Mouse (Mus musculus) ES-E14 (cell line): Measurements from ENCODE around the gene Pkmyt1. TPM values are rescaled to one million over a fixed set of nuclear protein-coding genes. Genes with fewer than 3 reads are reported as not detected.

ENCODE experiments used
- DNase-seq: peaks from one replicate; pipeline ENCODE4 v3.0.0-alpha.2; 2013; ENCODE audit warnings: low read depth, low spot score
- H3K27ac ChIP-seq: 2 replicates; pipeline ENCODE4 v1.5.1; 2012; ENCODE audit warnings: low read depth, mild to moderate bottlenecking, low read length, moderate library complexity, mixed read lengths; ENCODE audit not compliant: poor library complexity, insufficient read depth, severe bottlenecking
- H3K36me3 ChIP-seq: 2 replicates; pipeline ENCODE4 v1.6.1; 2012; ENCODE audit warnings: mild to moderate bottlenecking, low read length, moderate library complexity, mixed read lengths; ENCODE audit not compliant: control insufficient read depth, poor library complexity, insufficient read depth, severe bottlenecking
- H3K4me1 ChIP-seq, 2 experiments: fragments of 150-350 bp in 1 of 2; sonication (generic) in 1 of 2; 2 replicates each; pipeline ENCODE4 v1.6.1; 2012; ENCODE audit warnings: low read length in 2 of 2, mild to moderate bottlenecking in 1 of 2, mixed read lengths in 1 of 2; ENCODE audit not compliant: control insufficient read depth in 2 of 2, insufficient read depth in 2 of 2, poor library complexity in 1 of 2
- H3K4me3 ChIP-seq, 2 experiments: fragments of 150-350 bp in 1 of 2; sonication (generic) in 1 of 2; 2 replicates each; pipeline ENCODE4 v1.5.1; 2012; ENCODE audit warnings: low read length in 2 of 2, low read depth in 1 of 2, mild to moderate bottlenecking in 1 of 2, mixed read lengths in 1 of 2; ENCODE audit not compliant: insufficient read depth in 1 of 2, poor library complexity in 1 of 2, severe bottlenecking in 1 of 2
- H3K9ac ChIP-seq: 2 replicates; pipeline ENCODE4 v1.6.1; 2012; ENCODE audit warnings: low read depth, mild to moderate bottlenecking, low read length, mixed read lengths; ENCODE audit not compliant: poor library complexity, insufficient read depth, severe bottlenecking
- H3K9me3 ChIP-seq: fragments of 150-350 bp; sonication (generic); 2 replicates; pipeline ENCODE4 v1.6.1; 2012; ENCODE audit warnings: low read depth, mild to moderate bottlenecking, low read length; ENCODE audit not compliant: control insufficient read depth, insufficient read depth
- CHD2 ChIP-seq: IDR thresholded peaks from 2 replicates; pipeline ENCODE4 v1.6.1; 2014; ENCODE audit warnings: mild to moderate bottlenecking, low read depth, low read length, inconsistent platforms
- HCFC1 ChIP-seq: IDR thresholded peaks from 2 replicates; pipeline ENCODE4 v1.6.1; 2012; ENCODE audit warnings: low read length, inconsistent platforms, borderline replicate concordance; ENCODE audit not compliant: insufficient read depth
- MAFK ChIP-seq: IDR thresholded peaks from 2 replicates; pipeline ENCODE4 v1.6.1; 2014; ENCODE audit warnings: mild to moderate bottlenecking, low read depth, low read length, inconsistent platforms; ENCODE audit not compliant: insufficient read depth
- ZC3H11A ChIP-seq: IDR thresholded peaks from 2 replicates; pipeline ENCODE4 v1.6.1; 2012; ENCODE audit warnings: low read depth, mild to moderate bottlenecking, inconsistent platforms, low read length, borderline replicate concordance
- ZNF384 ChIP-seq: IDR thresholded peaks from 2 replicates; pipeline ENCODE4 v1.6.1; 2012; ENCODE audit warnings: low read depth, low read length, inconsistent platforms
- in situ Hi-C, 2 experiments: fragments of 600-800 bp; cut with MboI; formaldehyde crosslinking; loops; one replicate each; pipeline ENCODE4 v1.15.1; 2025; ENCODE audit warnings: low sequenced_read_pairs in 2 of 2, inconsistent platforms in 1 of 2; ENCODE audit not compliant: unreplicated experiment in 2 of 2
- total RNA-seq: library from RNA; depleted of rRNA; stranded (reverse); fragments of 300-350 nt; gene quantifications from 2 replicates; pipeline ENCODE4 v1.2.3, GENCODE M21; 2012; rRNA removed

The Pkmyt1 gene
- total RNA-seq, result 24.1 and 41.3 TPM in 2 replicates

GRCm38 (mm10) chr17:23725999-23726757 lies at the start of gene Pkmyt1:
TSS of gene Pkmyt1 (plus strand) at chr17:23726336.
- Histone ChIP-seq H3K27ac (peak within 1 kb of the TSS; percentile 20; the same call in 1 of the 2 replicates), H3K9me3 (no peaks in the 10 kb centered on the region), H3K9ac (peak within 1 kb of the TSS; percentile 84), H3K4me1 (peaks cover 2 to 5% of the 10 kb centered on the region in 2 experiments; a peak in 1 of 4 replicates), H3K36me3 (no peaks in the 10 kb centered on the region), H3K4me3 (peak within 1 kb of the TSS; percentile 87 to 90)
- TF ChIP-seq ZC3H11A, result no peak
- no peak for TF ChIP-seq ZNF384
- no peak for TF ChIP-seq HCFC1
- TF ChIP-seq MAFK, result no peak
- TF ChIP-seq CHD2, result no peak
- DNase-seq, result peak; percentile 86
- in situ Hi-C loops, result no loop called here

DNA sequence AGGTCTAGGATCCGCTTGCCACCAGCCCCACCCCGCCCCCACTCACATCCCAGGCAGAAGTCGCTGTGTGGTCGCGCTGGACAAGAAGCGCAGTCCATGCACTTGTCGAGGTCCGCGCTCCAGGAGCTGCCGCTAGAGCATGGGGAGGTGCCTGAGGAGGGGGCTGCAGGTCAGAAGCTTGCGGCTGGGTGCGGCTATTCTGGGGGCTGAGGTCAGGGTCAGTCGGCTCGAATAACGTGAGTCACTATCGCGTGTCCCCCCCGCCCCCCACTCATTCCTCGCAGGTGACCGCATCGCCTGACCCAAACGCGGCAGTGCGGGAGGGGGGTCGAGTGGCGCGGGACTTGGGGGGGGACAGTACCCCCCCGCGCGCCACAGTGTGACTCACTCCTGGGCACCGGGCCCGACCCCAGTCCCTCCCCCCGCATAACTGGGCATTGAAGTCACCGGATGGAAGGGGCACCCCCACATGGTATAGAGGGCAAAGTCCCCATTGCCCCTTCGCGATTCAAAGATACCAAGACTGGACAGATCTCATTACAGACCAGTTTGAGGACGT lies 49.6 kb upstream of the Pkmyt1 start:
- Histone ChIP-seq H3K9ac (peak overlapping the region; percentile 85), H3K9me3 (no peaks in the 10 kb centered on the region), H3K36me3 (peaks cover 8% of the 10 kb centered on the region; the same call in 1 of the 2 replicates), H3K4me3 (peak overlapping the region; percentile 83 to 84), H3K27ac (no peak overlapping the region), H3K4me1 (peaks cover 2 to 27% of the 10 kb centered on the region in 2 experiments; a peak in 3 of 4 replicates)
- DNase-seq, result no peak
- TF ChIP-seq MAFK (no peak), ZC3H11A (no peak), ZNF384 (no peak), HCFC1 (no peak), CHD2 (no peak)
- in situ Hi-C loops, result no loop called here

DNA sequence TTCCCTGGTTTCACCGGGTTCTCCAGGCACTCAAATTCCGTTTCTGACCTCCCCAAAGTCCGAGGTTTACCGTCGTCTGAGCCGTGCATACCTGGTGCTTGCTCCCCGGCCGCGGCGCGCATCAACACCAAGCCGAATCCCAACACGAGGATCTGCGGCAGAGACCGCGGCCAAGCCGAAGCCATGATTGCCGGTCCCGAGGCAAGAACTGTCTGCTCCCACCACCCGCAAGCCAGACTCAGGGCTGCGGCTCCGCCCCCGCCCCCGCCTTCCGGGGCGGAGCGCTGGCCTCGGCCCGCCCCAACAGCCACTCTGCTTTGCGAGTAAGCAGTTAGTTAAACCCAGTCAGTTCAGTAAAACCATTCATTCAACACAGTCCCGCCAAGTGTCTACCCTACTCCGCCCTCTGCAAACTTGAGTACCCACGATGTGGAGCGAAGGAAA lies 48.9 kb upstream of the Pkmyt1 start, which contains the start of gene Tnfrsf12a:
Gene Tnfrsf12a (minus strand): TSS at position 233 of the 444 bp plus-strand sequence.
- H3K36me3 ChIP-seq, result peaks cover 8% of the 10 kb centered on the region; the same call in 1 of the 2 replicates
- H3K4me3 ChIP-seq, result peak within 1 kb of the TSS; percentile 83 to 84
- H3K9me3 ChIP-seq, result no peaks in the 10 kb centered on the region
- peak; percentile 80 for DNase-seq
- H3K4me1 ChIP-seq, result peaks cover 4 to 30% of the 10 kb centered on the region in 2 experiments; a peak in 3 of 4 replicates
- TF ChIP-seq ZNF384 (no peak), CHD2 (no peak), MAFK (no peak), HCFC1 (no peak), ZC3H11A (no peak)
- H3K9ac ChIP-seq, result peak within 1 kb of the TSS; percentile 85
- in situ Hi-C loops, result no loop called here
- H3K27ac ChIP-seq, result no peak within 1 kb of the TSS

GRCm38 (mm10) chr17:23679127-23679835 lies 46.9 kb upstream of the Pkmyt1 start, which contains the start of gene Cldn6:
TSS of gene Cldn6 (plus strand) at chr17:23679249.
- Histone ChIP-seq H3K4me3 (peak within 1 kb of the TSS; percentile 56 to 69), H3K27ac (no peak within 1 kb of the TSS), H3K36me3 (peaks cover 8% of the 10 kb centered on the region; the same call in 1 of the 2 replicates), H3K9me3 (no peaks in the 10 kb centered on the region), H3K9ac (peak within 1 kb of the TSS; percentile 67), H3K4me1 (peaks cover 5 to 44% of the 10 kb centered on the region in 2 experiments)
- no peak for DNase-seq
- TF ChIP-seq CHD2 (no peak), MAFK (no peak), ZNF384 (no peak), HCFC1 (no peak), ZC3H11A (no peak)
- in situ Hi-C loops, result no loop called here
